Mouse (Mus musculus) central nervous system, embryonic 11.5 days (tissue): ENCODE data around the gene Zmym5. TPM values are rescaled to one million over a fixed set of nuclear protein-coding genes. Genes with fewer than 3 reads are reported as not detected.

ENCODE experiments used
- polyA plus RNA-seq: library from polyadenylated mRNA; depleted of rRNA; stranded (reverse); fragments of >200 nt; gene quantifications from 2 replicates; pipeline ENCODE4 v1.2.3, GENCODE M21; 2012; rRNA removed

The Zmym5 gene
- polyA plus RNA-seq = 26.2 and 40.9 TPM in 2 replicates

GRCm38 (mm10) chr14:56811701-56812339 lies at the start of gene Zmym5:
Gene Zmym5, minus strand, starts transcription at chr14:56811716.

GRCm38 (mm10) chr14:56778200-56778932 lies 33.1 kb downstream of the Zmym5 start, which contains the start of gene Pspc1:
Gene Pspc1, minus strand, starts transcription at chr14:56778316.

Other genes starting within 250 kb of the Zmym5 start
- gene Cenpj, start 236.3 kb downstream of the Zmym5 start, polyA plus RNA-seq = 20.9 and 25.0 TPM in 2 replicates
- gene Parp4, start 236.1 kb downstream of the Zmym5 start, polyA plus RNA-seq = 1.9 and 2.7 TPM in 2 replicates
- 44.6 and 52.3 TPM in 2 replicates for gene Mphosph8, start 143.5 kb downstream of the Zmym5 start, polyA plus RNA-seq
- 70.3 and 159 TPM in 2 replicates for gene Pspc1, start 33.4 kb downstream of the Zmym5 start, polyA plus RNA-seq
- gene Zmym2, start 74.9 kb upstream of the Zmym5 start, polyA plus RNA-seq = 50.8 and 96.4 TPM in 2 replicates
- gene Gja3, start 246.4 kb upstream of the Zmym5 start, polyA plus RNA-seq = 0.36 and 0.45 TPM in 2 replicates